Mouse (Mus musculus) spleen, adult 12 weeks (tissue): ENCODE measurements around the gene Ascc3.

Experiments used
- DNase-seq: peaks from one replicate; pipeline ENCODE4 v3.0.0; 2022; ENCODE audit warnings: low spot score

The Ascc3 gene

GRCm38 (mm10) chr10:50895091-50895790, 302.8 kb downstream of the Ascc3 start:
- DNase-seq = no peak

GRCm38 (mm10) chr10:50895881-50896766, 303.7 kb downstream of the Ascc3 start:
- DNase-seq = no peak

- DNase-seq = no peak
These were observed 304.4 kb downstream of the Ascc3 start for GRCm38 (mm10) chr10:50896767-50897390.

GRCm38 (mm10) chr10:50897530-50898471, 305.3 kb downstream of the Ascc3 start:
- DNase-seq = no peak

- DNase-seq = no peak
These were observed 306.2 kb downstream of the Ascc3 start for GRCm38 (mm10) chr10:50898621-50899020.

- DNase-seq = no peak
These were observed 307.6 kb downstream of the Ascc3 start for GRCm38 (mm10) chr10:50899846-50900745.
